Mouse (Mus musculus) megakaryocyte progenitor cell, adult 5-6 weeks (primary cell): Measurements from ENCODE around the gene Cyp4a32. TPM values are rescaled to one million over a fixed set of nuclear protein-coding genes. Genes with fewer than 3 reads are reported as not detected.
"Not testable (repeated sequence)": the region's sequence is repeated elsewhere in the genome, so short reads cannot be mapped to it uniquely, and the experiment has no call there.

Experiments used
- ATAC-seq: replicated peaks from 2 replicates; pipeline ENCODE4 v1.8.0; 2016; ENCODE audit warnings: mild to moderate bottlenecking, moderate TSS enrichment, inconsistent platforms; ENCODE audit not compliant: poor library complexity
- total RNA-seq, 2 experiments: library from RNA; stranded (forward) in 1 of 2; stranded (reverse) in 1 of 2; fragments of 157-497, 149-512 nt in 1 of 2; fragments of 200-1000 nt in 1 of 2; gene quantifications; 2 replicates each; pipeline versions ENCODE4 v1.2.3 to v1.2.4; 2015 to 2017

The Cyp4a32 gene
- total RNA-seq, 2 experiments from 2014 or later, result not detected

- ATAC-seq, result 0 out of 2 replicates have a peak, but pooled peaks have one; percentile 20
Measured at GRCm38 (mm10) chr4:115655841-115656534, 55.2 kb downstream of the Cyp4a32 start.

- not testable (repeated sequence) for ATAC-seq
Measured at GRCm38 (mm10) chr4:115656535-115656922, 55.8 kb downstream of the Cyp4a32 start.

DNA sequence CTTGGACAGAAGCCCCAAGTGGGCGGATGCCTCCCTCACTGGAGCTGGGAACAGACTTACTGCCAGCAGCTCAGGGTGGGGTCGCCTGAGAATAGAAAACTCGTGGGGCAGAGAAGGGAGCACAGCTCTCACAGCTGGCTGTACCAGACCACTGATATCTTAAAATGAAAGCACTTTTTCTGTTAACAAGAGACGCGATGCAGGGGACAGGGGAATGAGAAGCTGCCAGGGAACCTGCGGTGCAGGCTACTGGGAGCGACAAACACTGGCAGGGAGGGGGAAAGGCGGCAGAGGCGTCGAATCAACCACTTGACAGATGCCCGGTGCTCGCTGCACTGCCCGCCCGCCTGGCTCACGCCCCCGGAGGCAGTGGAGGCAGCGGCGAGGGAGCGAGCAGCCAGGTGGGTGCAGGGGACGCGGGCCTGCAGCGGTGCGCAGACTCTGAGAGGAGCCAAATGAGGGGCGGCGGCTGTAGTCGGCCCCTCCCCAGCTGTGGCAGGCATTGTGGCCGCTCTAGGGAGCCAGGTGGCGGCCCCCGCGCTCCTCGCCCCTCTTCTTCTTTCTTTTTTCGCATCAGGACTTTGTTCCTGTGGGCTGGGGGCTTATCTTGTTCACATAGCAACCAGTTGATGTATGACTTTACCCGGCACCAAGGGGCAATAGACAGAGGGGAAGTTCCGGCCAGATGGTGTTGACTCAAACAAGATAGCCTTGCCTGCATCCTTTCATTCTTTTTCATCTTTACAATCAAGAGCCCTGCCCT is 56.5 kb downstream of the Cyp4a32 start:
- peak; percentile 87 for ATAC-seq

DNA sequence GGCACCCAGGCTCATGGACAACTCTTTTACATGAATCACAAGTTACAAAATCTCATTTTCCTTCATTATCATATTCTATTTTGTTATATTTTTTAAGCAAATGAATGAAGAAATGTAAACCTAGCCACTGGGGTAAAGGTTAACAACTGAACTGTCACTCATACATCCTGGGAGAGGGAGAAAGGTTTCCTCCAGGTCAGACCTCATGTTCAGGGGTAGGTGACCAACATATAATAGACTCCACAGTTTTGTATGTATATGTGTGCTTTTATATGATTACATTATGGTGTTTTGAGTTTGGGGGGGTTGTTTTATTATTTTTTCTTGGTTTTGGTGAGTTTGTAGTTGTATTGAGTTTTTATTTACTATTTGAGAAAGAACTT is 57.1 kb downstream of the Cyp4a32 start:
- no peak for ATAC-seq

DNA sequence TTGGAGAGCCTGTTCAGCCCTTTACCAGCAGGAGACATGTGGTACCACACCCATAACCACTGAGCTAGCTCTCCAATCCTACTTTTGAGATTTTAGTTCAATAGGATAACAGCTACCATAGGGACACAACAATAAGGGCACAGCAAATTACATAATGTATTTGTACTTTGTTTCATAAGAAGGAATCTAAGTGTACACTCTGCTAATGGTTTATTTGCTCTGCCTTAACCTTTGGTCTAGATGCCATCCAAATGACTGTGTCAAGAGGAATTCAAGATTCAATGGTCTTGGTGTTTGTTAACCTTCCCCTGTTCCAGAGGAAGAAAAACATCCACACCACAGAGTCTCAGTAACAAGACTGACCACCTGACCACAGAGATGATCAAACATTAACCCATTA is 58.4 kb downstream of the Cyp4a32 start:
- no peak for ATAC-seq

Other genes starting within 250 kb of the Cyp4a32 start
- gene Cyp4a12b, start 189.3 kb upstream of the Cyp4a32 start, total RNA-seq (2015), result not detected in 2 replicates
- not detected in 2 replicates for gene Cyp4a12b, start 189.3 kb upstream of the Cyp4a32 start, total RNA-seq (2017)
- gene Cyp4a30b, start 148.4 kb upstream of the Cyp4a32 start, total RNA-seq (2015), result not detected in 2 replicates
- not detected in 2 replicates for gene Cyp4a30b, start 148.4 kb upstream of the Cyp4a32 start, total RNA-seq (2017)
- gene Cyp4a14, start 104.8 kb upstream of the Cyp4a32 start, total RNA-seq (2015), result not detected in 2 replicates
- gene Cyp4a14, start 104.8 kb upstream of the Cyp4a32 start, total RNA-seq (2017), result not detected in 2 replicates
- gene Cyp4a10, start 82.7 kb upstream of the Cyp4a32 start, total RNA-seq (2015), result not detected in 2 replicates
- gene Cyp4a10, start 82.7 kb upstream of the Cyp4a32 start, total RNA-seq (2017), result not detected in 2 replicates
- gene Cyp4a31, start 37.3 kb upstream of the Cyp4a32 start, total RNA-seq (2015), result not detected in 2 replicates
- not detected in 2 replicates for gene Cyp4a31, start 37.3 kb upstream of the Cyp4a32 start, total RNA-seq (2017)
- not detected in 2 replicates for gene Cyp4b1, start 46.8 kb downstream of the Cyp4a32 start, total RNA-seq (2015)
- not detected in 2 replicates for gene Cyp4b1, start 46.8 kb downstream of the Cyp4a32 start, total RNA-seq (2017)
- 59.8 and 64.1 TPM in 2 replicates for gene Efcab14, start 136.8 kb downstream of the Cyp4a32 start, total RNA-seq (2015)
- gene Efcab14, start 136.8 kb downstream of the Cyp4a32 start, total RNA-seq (2017), result 19.9 and 32.8 TPM in 2 replicates
- not detected in 2 replicates for gene Tex38, start 180.0 kb downstream of the Cyp4a32 start, total RNA-seq (2015)
- not detected in 2 replicates for gene Tex38, start 180.0 kb downstream of the Cyp4a32 start, total RNA-seq (2017)
- gene Atpaf1, start 183.8 kb downstream of the Cyp4a32 start, total RNA-seq (2015), result 32.1 and 33.7 TPM in 2 replicates
- 11.5 and 21.2 TPM in 2 replicates for gene Atpaf1, start 183.8 kb downstream of the Cyp4a32 start, total RNA-seq (2017)
- gene Mob3c, start 227.1 kb downstream of the Cyp4a32 start, total RNA-seq (2015), result 2.3 and 3.9 TPM in 2 replicates
- gene Mob3c, start 227.1 kb downstream of the Cyp4a32 start, total RNA-seq (2017), result 4.4 and 7.2 TPM in 2 replicates
- gene Mknk1, start 238.2 kb downstream of the Cyp4a32 start, total RNA-seq (2015), result 13.3 and 16.9 TPM in 2 replicates
- 48.3 and 55.5 TPM in 2 replicates for gene Mknk1, start 238.2 kb downstream of the Cyp4a32 start, total RNA-seq (2017)